In genomic region chr4:134766277-134766676, GRCm38 (mm10) we compare ENCODE assay signal across 9 mouse cellular contexts. TPM values are rescaled to one million over a fixed set of nuclear protein-coding genes. Genes with fewer than 3 reads are reported as not detected.
A peak's percentile ranks its signal among the peaks of the same experiment; 100 is the strongest.
DNase-seq lines count a peak whose midpoint lies in the region; ATAC-seq and TF ChIP-seq lines count a peak whose summit lies in the region.
"Had no signal": no experiment of that assay in that cellular context is flagged by ENCODE, and none has a peak within 500 bp of the region (broad histone marks: within the 10 kb centered on the region; RNA-seq: fewer than 3 reads in every experiment).

No protein-coding gene starts in this region.

- 68% methylated on average over 6 of the region's 6 CpGs for WGBS in heart, embryonic 15.5 days
- 65% methylated on average over 6 of the region's 6 CpGs for WGBS in limb, embryonic 14.5 days
- 66% methylated on average over 6 of the region's 6 CpGs for WGBS in thymus, adult 2 months

- H3ac ChIP-seq in C2C12 (ENCODE audit: control insufficient read depth, insufficient read length, low read depth): no peak overlapping the region

- peaks cover 64% of the 10 kb centered on the region for H3K79me2 ChIP-seq in C2C12 (ENCODE audit: control insufficient read depth, insufficient read depth)

- TF ChIP-seq CTCF in C2C12 (IDR thresholded peaks at IDR 0.05; ENCODE audit: control insufficient read depth, insufficient read depth, insufficient read length): no peak
- TF ChIP-seq CTCF in bone marrow macrophage, adult 2 months (IDR thresholded peaks at IDR 0.05; ENCODE audit: low read depth, low read length): no peak
- no peak for TF ChIP-seq CTCF in thymus, adult 2 months (IDR thresholded peaks at IDR 0.05; ENCODE audit: borderline replicate concordance, control insufficient read depth, extremely low read depth, insufficient read depth, low read length, poor library complexity)

- no peak for TF ChIP-seq POLR2A in bone marrow macrophage, adult 2 months (IDR thresholded peaks at IDR 0.05; ENCODE audit: borderline replicate concordance, low read depth, low read length)
- TF ChIP-seq POLR2A in limb, embryonic 14.5 days (IDR thresholded peaks at IDR 0.05; ENCODE audit: borderline replicate concordance, extremely low read depth, insufficient read depth, insufficient read length): no peak
- TF ChIP-seq POLR2A in thymus, adult 2 months (IDR thresholded peaks at IDR 0.05; ENCODE audit: control insufficient read depth, extremely low read depth, insufficient read depth, low read length, poor library complexity): no peak

- no peak for DNase-seq in heart, postnatal 4 days
- no peak for DNase-seq in limb, embryonic 14.5 days (ENCODE audit: low spot score)
- DNase-seq in cerebellum, adult 11 months: no peak
- no peak for DNase-seq in adrenal gland, adult (ENCODE audit: inconsistent age in 2 of 2, low spot score in 1 of 2)
- DNase-seq in thymus, adult 2 months: no peak
- DNase-seq: right cerebral cortex, postnatal 25 days had no signal

- peak overlapping the region; percentile 90 for H3K4me2 ChIP-seq in heart, embryonic 15.5 days
- peak overlapping the region; percentile 95 for H3K4me2 ChIP-seq in limb, embryonic 14.5 days (replicated peaks; ENCODE audit: low read depth, low read length, severe bottlenecking)

- peak overlapping the region; percentile 77; the same call in 1 of the 2 replicates for H3K27ac ChIP-seq in heart, embryonic 15.5 days
- no peak overlapping the region for H3K27ac ChIP-seq in bone marrow macrophage, adult 2 months (ENCODE audit: insufficient read depth, low read depth, low read length)
- H3K27ac ChIP-seq in limb, embryonic 14.5 days (replicated peaks; ENCODE audit: low read depth, low read length): no peak overlapping the region
- H3K27ac ChIP-seq in thymus, adult 2 months (ENCODE audit: control insufficient read depth, insufficient read depth, low read length): no peak overlapping the region

- H3K27me3 ChIP-seq in heart, embryonic 15.5 days: no peaks in the 10 kb centered on the region; the same call in 1 of the 2 replicates
- H3K27me3 ChIP-seq in C2C12 (ENCODE audit: control insufficient read depth, insufficient read depth, insufficient read length): no peaks in the 10 kb centered on the region
- no peaks in the 10 kb centered on the region for H3K27me3 ChIP-seq in limb, embryonic 14.5 days (ENCODE audit: control insufficient read depth, insufficient read depth, low read length)
- no peaks in the 10 kb centered on the region; the same call in 1 of the 2 replicates for H3K27me3 ChIP-seq in thymus, adult 2 months (ENCODE audit: control insufficient read depth, insufficient read depth, low read length)

- peak overlapping the region; percentile 84 for H3K4me3 ChIP-seq in heart, embryonic 15.5 days
- peak overlapping the region; percentile 82 for H3K4me3 ChIP-seq in C2C12 (ENCODE audit: insufficient read depth, poor library complexity, severe bottlenecking)
- H3K4me3 ChIP-seq in bone marrow macrophage, adult 2 months (ENCODE audit: insufficient read depth, low read length): peak overlapping the region; percentile 88
- H3K4me3 ChIP-seq in limb, embryonic 14.5 days (replicated peaks; ENCODE audit: low read length): peak overlapping the region; percentile 79
- H3K4me3 ChIP-seq in thymus, adult 2 months (ENCODE audit: control insufficient read depth, insufficient read depth, low read length): no peak overlapping the region

- no peaks in the 10 kb centered on the region for H3K9me3 ChIP-seq in heart, embryonic 15.5 days (replicated peaks)
- H3K9me3 ChIP-seq in limb, embryonic 14.5 days (ENCODE audit: control insufficient read depth, low read length): no peaks in the 10 kb centered on the region

- H3K9ac ChIP-seq in heart, embryonic 15.5 days: peak overlapping the region; percentile 81; the same call in 1 of the 2 replicates
- peak overlapping the region; percentile 74 for H3K9ac ChIP-seq in limb, embryonic 14.5 days (ENCODE audit: low read depth, low read length, severe bottlenecking)

- H3K4me1 ChIP-seq in heart, embryonic 15.5 days (replicated peaks): peaks cover 60% of the 10 kb centered on the region
- peaks cover 46% of the 10 kb centered on the region for H3K4me1 ChIP-seq in bone marrow macrophage, adult 2 months (ENCODE audit: control insufficient read depth, insufficient read depth, low read length)
- peaks cover 21% of the 10 kb centered on the region for H3K4me1 ChIP-seq in limb, embryonic 14.5 days (ENCODE audit: control insufficient read depth, insufficient read depth, low read length)
- H3K4me1 ChIP-seq in thymus, adult 2 months (replicated peaks; ENCODE audit: control insufficient read depth, insufficient read depth, low read length): peaks cover 41% of the 10 kb centered on the region

- no peaks in the 10 kb centered on the region for H3K36me3 ChIP-seq in heart, embryonic 15.5 days
- peaks cover 4% of the 10 kb centered on the region for H3K36me3 ChIP-seq in C2C12 (ENCODE audit: control insufficient read depth, insufficient read depth)
- H3K36me3 ChIP-seq in limb, embryonic 14.5 days (ENCODE audit: control insufficient read depth, insufficient read depth, low read length): no peaks in the 10 kb centered on the region
- H3K36me3 ChIP-seq in thymus, adult 2 months (ENCODE audit: control insufficient read depth, insufficient read depth, low read length): no peaks in the 10 kb centered on the region

- no peak for ATAC-seq in heart, embryonic 15.5 days (replicated peaks; ENCODE audit: insufficient number of reproducible peaks, insufficient read depth, low FRiP score, low read depth)
- ATAC-seq in limb, embryonic 14.5 days (ENCODE audit: low FRiP score, low read depth): no peak

- H3K79me3 ChIP-seq in C2C12 (ENCODE audit: low read depth): peaks cover 40% of the 10 kb centered on the region

TF ChIP-seq in C2C12, 6 proteins besides CTCF, POLR2A, EP300 and RAD21:
- TF ChIP-seq FOSL1 (IDR thresholded peaks at IDR 0.05; ENCODE audit: insufficient read depth, low read length, poor library complexity, severe bottlenecking): no peak
- no peak for TF ChIP-seq MYOG (IDR thresholded peaks at IDR 0.05; ENCODE audit: control insufficient read depth, extremely low read depth, insufficient read length)
- TF ChIP-seq MAX (IDR thresholded peaks at IDR 0.05): no peak
- TF ChIP-seq MYOD1 (IDR thresholded peaks at IDR 0.05; ENCODE audit: control insufficient read depth, insufficient read length, low read depth): no peak
- TF ChIP-seq CEBPB (IDR thresholded peaks at IDR 0.05; ENCODE audit: low read depth): no peak
- TF ChIP-seq USF1 (IDR thresholded peaks at IDR 0.05; ENCODE audit: low read depth): no peak

RNA-seq across cellular contexts. Expression of gene Ldlrap1, which starts 1.5 kb away (rescaled TPM):
- polyA plus RNA-seq in heart, embryonic 15.5 days (2015; fragmentation: Nextera tagmentation; extraction: Ambion mirVana): 11.6 and 16.0 TPM in 2 replicates
- 10 to 100 TPM; 21.6 to 22.4 TPM for total RNA-seq in heart, postnatal 4 days (2021)
- polyA plus RNA-seq in C2C12 (2012; fragmentation: generic; extraction: Trizol): 30.8 TPM
- 34.0 and 36.2 TPM in 2 replicates for polyA plus RNA-seq in bone marrow macrophage, adult 2 months (2012; ENCODE audit: insufficient read depth, insufficient read length, missing spikeins)
- polyA plus RNA-seq in limb, embryonic 14.5 days (2012; rRNA removed): 18.0 and 22.0 TPM in 2 replicates
- 25.1 and 27.9 TPM in 2 replicates for polyA plus RNA-seq in limb, embryonic 14.5 days (2014; fragmentation: Nextera tagmentation; extraction: Ambion mirVana)
- polyA plus RNA-seq in thymus, adult 2 months (2012; rRNA removed): 25.3 and 26.0 TPM in 2 replicates
